Mouse (Mus musculus) G1E (cell line): ENCODE measurements around the gene Ppm1h. TPM values are rescaled to one million over a fixed set of nuclear protein-coding genes. Genes with fewer than 3 reads are reported as not detected.

Experiments used
- ATAC-seq: 2 replicates; pipeline ENCODE4 v1.8.0; 2016; ENCODE audit warnings: mild to moderate bottlenecking; ENCODE audit not compliant: insufficient number of reproducible peaks, poor library complexity, low FRiP score, severe bottlenecking; ENCODE audit errors: extremely low read depth
- DNase-seq: peaks from one replicate; pipeline ENCODE4 v3.0.0; 2012; ENCODE audit warnings: low spot score
- H3K27me3 ChIP-seq: 2 replicates; pipeline ENCODE4 v1.6.1; 2012; ENCODE audit warnings: mild to moderate bottlenecking, low read length, inconsistent platforms; ENCODE audit not compliant: insufficient read depth
- H3K36me3 ChIP-seq: replicated peaks from 2 replicates; pipeline ENCODE3; 2012; ENCODE audit warnings: mild to moderate bottlenecking, inconsistent platforms
- H3K4me1 ChIP-seq: 2 replicates; pipeline ENCODE4 v1.6.1; 2012; ENCODE audit warnings: low read depth, low read length, inconsistent platforms, mixed read lengths; ENCODE audit not compliant: insufficient read depth
- H3K4me3 ChIP-seq: 2 replicates; pipeline ENCODE4 v1.5.1; 2012; ENCODE audit warnings: low read depth, mild to moderate bottlenecking, inconsistent platforms, low read length, moderate library complexity, mixed read lengths
- H3K9me3 ChIP-seq: replicated peaks from 2 replicates; pipeline ENCODE4 v1.6.1; 2012; ENCODE audit warnings: inconsistent platforms
- CTCF ChIP-seq: IDR thresholded peaks from 2 replicates; pipeline ENCODE4 v1.5.1; 2012; ENCODE audit warnings: low read depth, low read length, inconsistent platforms, mixed read lengths
- GATA1 ChIP-seq: IDR thresholded peaks from 2 replicates; pipeline ENCODE4 v1.6.1; 2012; ENCODE audit warnings: borderline replicate concordance, low read length, inconsistent platforms, mixed read lengths
- GATA2 ChIP-seq: IDR thresholded peaks from 2 replicates; pipeline ENCODE4 v1.6.1; 2012; ENCODE audit warnings: low read depth, low read length, inconsistent platforms, borderline replicate concordance
- POLR2AphosphoS5 ChIP-seq: IDR thresholded peaks from 2 replicates; pipeline ENCODE4 v1.6.1; 2012; ENCODE audit warnings: low read depth, low read length, inconsistent platforms; ENCODE audit not compliant: insufficient replicate concordance
- TAL1 ChIP-seq: conservative IDR thresholded peaks from 2 replicates; pipeline ENCODE4 v1.6.1; 2012; ENCODE audit warnings: low read depth, low read length, inconsistent platforms, mixed read lengths
- polyA plus RNA-seq: library from polyadenylated mRNA; stranded (reverse); fragments of >175 nt; gene quantifications from 2 replicates; pipeline ENCODE4 v1.2.3, GENCODE M21; 2012
- total RNA-seq, 2 experiments: library from RNA; stranded (forward) in 1 of 2; stranded (reverse) in 1 of 2; fragments of 200-1000 nt in 1 of 2; fragments of >200 nt in 1 of 2; fragmentation: Nextera tagmentation in 1 of 2; gene quantifications; 2 replicates each; pipeline ENCODE4 v1.2.3; 2014 to 2017

Ppm1h gene
- total and polyA plus RNA-seq, 3 experiments: 0.27 TPM; not detected in 2

GRCm38 (mm10) chr10:122797955-122798354, 119.4 kb downstream of the Ppm1h start:
- H3K27me3 ChIP-seq: no peaks in the 10 kb centered on the region; the same call in 1 of the 2 replicates
- H3K4me1 ChIP-seq: no peaks in the 10 kb centered on the region; the same call in 1 of the 2 replicates
- DNase-seq: no peak
- H3K4me3 ChIP-seq: no peak overlapping the region
- TF ChIP-seq POLR2AphosphoS5: no peak
- TF ChIP-seq GATA2: no peak
- TF ChIP-seq TAL1: no peak
- no peak for TF ChIP-seq GATA1
- TF ChIP-seq CTCF: no peak
- H3K9me3 ChIP-seq: no peaks in the 10 kb centered on the region
- no peak for ATAC-seq
- H3K36me3 ChIP-seq: no peaks in the 10 kb centered on the region

GRCm38 (mm10) chr10:122800003-122800731, 121.6 kb downstream of the Ppm1h start:
- no peak overlapping the region for H3K4me3 ChIP-seq
- H3K9me3 ChIP-seq: peaks cover 5% of the 10 kb centered on the region; the same call in 1 of the 2 replicates
- H3K4me1 ChIP-seq: no peaks in the 10 kb centered on the region; the same call in 1 of the 2 replicates
- H3K36me3 ChIP-seq: no peaks in the 10 kb centered on the region
- no peaks in the 10 kb centered on the region; the same call in 1 of the 2 replicates for H3K27me3 ChIP-seq
- ATAC-seq (no peak), DNase-seq (no peak)
- no peak for TF ChIP-seq POLR2AphosphoS5
- no peak for TF ChIP-seq GATA2
- no peak for TF ChIP-seq TAL1
- TF ChIP-seq CTCF: no peak
- no peak for TF ChIP-seq GATA1

DNA sequence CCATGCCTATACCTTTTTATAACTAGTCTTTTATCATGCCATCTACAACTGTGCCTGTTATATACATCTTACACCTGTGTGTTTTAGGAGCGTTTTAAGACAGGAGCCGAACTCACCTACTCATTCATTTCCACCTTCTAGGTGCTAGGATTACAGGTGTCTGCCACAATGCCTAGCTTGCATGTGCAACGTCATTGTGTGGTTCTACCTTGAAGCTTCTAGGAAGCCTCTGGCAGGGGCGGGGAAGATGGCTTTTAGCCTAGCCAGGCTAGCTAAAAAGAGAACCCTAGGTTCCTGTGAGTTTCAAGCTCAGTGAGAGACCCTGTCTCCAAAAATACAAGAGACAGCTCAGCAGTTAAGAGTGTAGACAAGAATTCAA, 122.2 kb downstream of the Ppm1h start:
- ATAC-seq (no peak), DNase-seq (no peak)
- Histone ChIP-seq H3K4me3 (no peak overlapping the region), H3K4me1 (no peaks in the 10 kb centered on the region; the same call in 1 of the 2 replicates), H3K36me3 (no peaks in the 10 kb centered on the region), H3K27me3 (no peaks in the 10 kb centered on the region; the same call in 1 of the 2 replicates), H3K9me3 (peaks cover 5% of the 10 kb centered on the region; the same call in 1 of the 2 replicates)
- TF ChIP-seq GATA1 (no peak), GATA2 (no peak), TAL1 (no peak), POLR2AphosphoS5 (no peak), CTCF (no peak)

DNA sequence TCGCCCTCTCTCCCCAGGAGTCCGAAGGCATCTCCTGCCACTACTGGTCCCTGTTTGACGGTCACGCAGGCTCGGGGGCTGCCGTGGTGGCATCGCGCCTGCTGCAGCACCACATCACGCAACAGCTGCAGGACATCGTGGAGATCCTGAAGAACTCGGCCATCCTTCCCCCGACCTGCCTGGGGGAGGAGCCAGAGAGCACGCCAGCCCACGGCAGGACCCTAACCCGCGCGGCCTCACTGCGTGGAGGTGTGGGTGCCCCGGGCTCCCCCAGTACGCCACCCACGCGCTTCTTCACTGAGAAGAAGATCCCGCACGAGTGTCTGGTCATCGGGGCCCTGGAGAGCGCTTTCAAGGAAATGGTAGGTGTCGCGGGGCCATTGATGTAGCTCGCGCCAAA, 123.7 kb downstream of the Ppm1h start:
- H3K36me3 ChIP-seq: no peaks in the 10 kb centered on the region
- TF ChIP-seq CTCF (no peak), TAL1 (no peak), POLR2AphosphoS5 (no peak), GATA2 (no peak), GATA1 (no peak)
- DNase-seq: no peak
- H3K4me1 ChIP-seq: peaks cover 4% of the 10 kb centered on the region
- no peaks in the 10 kb centered on the region; the same call in 1 of the 2 replicates for H3K27me3 ChIP-seq
- H3K4me3 ChIP-seq: no peak overlapping the region
- no peak for ATAC-seq
- H3K9me3 ChIP-seq: peaks cover 5% of the 10 kb centered on the region; the same call in 1 of the 2 replicates

DNA sequence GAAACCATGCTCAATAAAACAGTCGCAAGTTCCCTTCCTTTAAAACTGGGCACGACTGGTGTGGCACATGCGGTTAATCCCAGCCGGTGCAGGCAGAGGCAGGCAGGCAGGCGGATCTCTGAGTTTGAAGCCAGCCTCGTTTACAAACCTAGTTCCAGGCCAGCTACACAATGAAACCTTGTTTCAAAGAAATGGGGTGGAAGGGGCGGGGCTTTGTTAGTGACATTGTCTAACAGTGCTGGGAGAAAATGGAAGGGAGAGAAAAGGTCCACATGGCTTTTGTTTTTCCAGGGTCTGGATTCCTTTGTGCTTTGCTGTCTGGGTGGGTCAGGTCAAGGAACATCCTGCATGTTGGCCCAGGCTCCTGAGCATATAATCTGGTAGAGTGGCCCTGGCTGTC, 124.3 kb downstream of the Ppm1h start:
- ATAC-seq (no peak), DNase-seq (no peak)
- no peaks in the 10 kb centered on the region; the same call in 1 of the 2 replicates for H3K27me3 ChIP-seq
- H3K36me3 ChIP-seq: no peaks in the 10 kb centered on the region
- H3K4me3 ChIP-seq: no peak overlapping the region
- H3K9me3 ChIP-seq: peaks cover 5% of the 10 kb centered on the region; the same call in 1 of the 2 replicates
- H3K4me1 ChIP-seq: peaks cover 4% of the 10 kb centered on the region
- TF ChIP-seq CTCF (no peak), GATA1 (no peak), GATA2 (no peak), TAL1 (no peak), POLR2AphosphoS5 (no peak)

DNA sequence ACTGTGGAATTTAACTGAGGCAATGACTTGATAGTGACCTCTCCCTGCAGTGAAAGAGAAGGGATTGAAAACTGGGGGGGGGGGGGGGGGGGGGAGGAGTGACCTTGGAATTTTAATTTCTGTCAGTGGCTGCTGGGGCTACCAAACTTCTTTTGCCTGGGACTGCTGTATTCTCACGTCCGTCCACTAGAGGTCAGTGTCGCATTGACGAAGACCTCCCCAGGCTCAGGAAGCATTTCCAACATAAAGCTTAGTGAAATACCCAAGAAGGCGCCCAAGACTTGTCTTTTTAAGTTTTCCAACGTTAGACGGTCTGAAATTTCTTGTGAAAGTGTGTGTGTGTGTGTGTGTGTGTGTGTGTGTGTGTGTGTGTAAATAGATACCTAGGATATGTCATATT, 125.3 kb downstream of the Ppm1h start:
- no peak overlapping the region for H3K4me3 ChIP-seq
- ATAC-seq: no peak; the same call in 1 of the 2 replicates
- H3K9me3 ChIP-seq: peaks cover 5% of the 10 kb centered on the region; the same call in 1 of the 2 replicates
- no peaks in the 10 kb centered on the region; the same call in 1 of the 2 replicates for H3K27me3 ChIP-seq
- no peaks in the 10 kb centered on the region for H3K36me3 ChIP-seq
- peaks cover 4% of the 10 kb centered on the region for H3K4me1 ChIP-seq
- no peak for TF ChIP-seq GATA2
- TF ChIP-seq CTCF: peak; percentile 50
- TF ChIP-seq POLR2AphosphoS5: no peak
- peak; percentile 48 for DNase-seq
